23 mouse cellular contexts compared by ENCODE assay signal in genomic region chr16:57417017-57417416, GRCm38 (mm10).
A peak's percentile ranks its signal among the peaks of the same experiment; 100 is the strongest.
DNase-seq lines count a peak whose midpoint lies in the region; ATAC-seq and TF ChIP-seq lines count a peak whose summit lies in the region.
"Had no signal": no experiment of that assay in that cellular context is flagged by ENCODE, and none has a peak within 500 bp of the region (broad histone marks: within the 10 kb centered on the region; RNA-seq: fewer than 3 reads in every experiment).

No protein-coding gene starts in this region.

- no peaks in the 10 kb centered on the region for H3K27me3 ChIP-seq in heart, embryonic 11.5 days (ENCODE audit: control insufficient read depth, insufficient read depth, low read length)
- no peaks in the 10 kb centered on the region for H3K27me3 ChIP-seq in heart, embryonic 14.5 days (ENCODE audit: control insufficient read depth, insufficient read depth, low read length)
- no peaks in the 10 kb centered on the region for H3K27me3 ChIP-seq in limb, embryonic 12.5 days
- H3K27me3 ChIP-seq in limb, embryonic 10.5 days (ENCODE audit: low read depth, poor library complexity, severe bottlenecking) = no peaks in the 10 kb centered on the region
- H3K27me3 ChIP-seq: embryonic facial prominence, embryonic 12.5 days; forebrain, embryonic 12.5 days; hindbrain, embryonic 13.5 days; intestine, embryonic 15.5 days had no signal

- no peak overlapping the region; the same call in 1 of the 2 replicates for H3K27ac ChIP-seq in heart, embryonic 11.5 days (ENCODE audit: low read depth, low read length)
- H3K27ac ChIP-seq in heart, embryonic 14.5 days (replicated peaks in 1 of 2; ENCODE audit: control insufficient read depth in 1 of 2, insufficient read depth in 1 of 2, low read depth in 2 of 2, low read length in 2 of 2) = peak overlapping the region; percentile 29 to 58; a peak in 3 of 4 replicates
- H3K27ac ChIP-seq in limb, embryonic 12.5 days = peak overlapping the region; percentile 4; the same call in 1 of the 2 replicates
- no peak overlapping the region for H3K27ac ChIP-seq in limb, embryonic 10.5 days
- H3K27ac ChIP-seq in left cerebral cortex, adult 2 months = no peak overlapping the region
- H3K27ac ChIP-seq: embryonic facial prominence, embryonic 12.5 days; forebrain, embryonic 12.5 days; hindbrain, embryonic 13.5 days; intestine, embryonic 15.5 days had no signal

- no peaks in the 10 kb centered on the region for H3K36me3 ChIP-seq in heart, embryonic 11.5 days (ENCODE audit: control insufficient read depth, insufficient read depth, low read length)
- H3K36me3 ChIP-seq in heart, embryonic 14.5 days (ENCODE audit: control insufficient read depth, insufficient read depth, low read length) = no peaks in the 10 kb centered on the region
- H3K36me3 ChIP-seq in limb, embryonic 12.5 days = no peaks in the 10 kb centered on the region
- no peaks in the 10 kb centered on the region for H3K36me3 ChIP-seq in limb, embryonic 10.5 days
- H3K36me3 ChIP-seq: embryonic facial prominence, embryonic 12.5 days; forebrain, embryonic 12.5 days; hindbrain, embryonic 13.5 days; intestine, embryonic 15.5 days had no signal

- 34% methylated on average over 9 of the region's 9 CpGs for WGBS in heart, embryonic 11.5 days (ENCODE audit: insufficient replicate concordance)
- WGBS in heart, embryonic 14.5 days = 22% methylated on average over 9 of the region's 9 CpGs
- WGBS in limb, embryonic 12.5 days = 63% methylated on average over 9 of the region's 9 CpGs
- 80% methylated on average over 9 of the region's 9 CpGs for WGBS in limb, embryonic 10.5 days

- H3K4me1 ChIP-seq in heart, embryonic 11.5 days (ENCODE audit: control insufficient read depth, insufficient read depth, low read length) = peaks cover 21% of the 10 kb centered on the region
- H3K4me1 ChIP-seq in heart, embryonic 14.5 days (ENCODE audit: control insufficient read depth in 2 of 2, insufficient read depth in 2 of 2, low read length in 2 of 2) = peaks cover 10 to 40% of the 10 kb centered on the region in 2 experiments
- peaks cover 35% of the 10 kb centered on the region for H3K4me1 ChIP-seq in limb, embryonic 12.5 days (replicated peaks)
- peaks cover 42% of the 10 kb centered on the region for H3K4me1 ChIP-seq in limb, embryonic 10.5 days
- H3K4me1 ChIP-seq: forebrain, embryonic 12.5 days had no signal

- no peak overlapping the region for H3K4me3 ChIP-seq in heart, embryonic 11.5 days (ENCODE audit: low read depth, low read length)
- no peak overlapping the region for H3K4me3 ChIP-seq in heart, embryonic 14.5 days (ENCODE audit: control insufficient read depth in 1 of 2, insufficient read depth in 1 of 2, low read depth in 1 of 2, low read length in 2 of 2)
- no peak overlapping the region for H3K4me3 ChIP-seq in limb, embryonic 12.5 days (replicated peaks)
- no peak overlapping the region for H3K4me3 ChIP-seq in limb, embryonic 10.5 days
- no peak overlapping the region for H3K4me3 ChIP-seq in left cerebral cortex, adult 2 months
- H3K4me3 ChIP-seq: embryonic facial prominence, embryonic 12.5 days; forebrain, embryonic 12.5 days; hindbrain, embryonic 13.5 days; intestine, embryonic 15.5 days had no signal

- TF ChIP-seq CTCF in left cerebral cortex, adult 2 months (IDR thresholded peaks at IDR 0.05) = no peak

- intact Hi-C loops in heart, postnatal 36 days (cut with DNase I) = no loop called here
- intact Hi-C loops in left cerebral cortex, adult 2 months (cut with DNase I) = no loop called here

- H3K4me2 ChIP-seq in heart, embryonic 11.5 days = no peak overlapping the region; the same call in 1 of the 2 replicates
- peak overlapping the region; percentile 49 for H3K4me2 ChIP-seq in heart, embryonic 14.5 days (ENCODE audit: low read length)
- no peak overlapping the region for H3K4me2 ChIP-seq in limb, embryonic 12.5 days
- H3K4me2 ChIP-seq: embryonic facial prominence, embryonic 12.5 days; forebrain, embryonic 12.5 days; hindbrain, embryonic 13.5 days; intestine, embryonic 15.5 days had no signal

- no peak for ATAC-seq in heart, embryonic 11.5 days (replicated peaks; ENCODE audit: insufficient number of reproducible peaks, low FRiP score, low TSS enrichment)
- ATAC-seq in heart, embryonic 14.5 days (ENCODE audit: insufficient number of reproducible peaks, insufficient read depth, low FRiP score, low read depth) = no peak
- ATAC-seq in limb, embryonic 12.5 days (ENCODE audit: insufficient number of reproducible peaks, insufficient read depth, low FRiP score, low TSS enrichment, low read depth) = no peak
- ATAC-seq: activated CD4-positive, CD25-positive, alpha-beta regulatory T cell, adult 4 months; CD4-positive, CD25-positive, alpha-beta regulatory T cell, adult 4 months; forebrain, embryonic 16.5 days; intestine, embryonic 15.5 days had no signal

- DNase-seq in heart, adult 11 months = peak; percentile 54
- DNase-seq in heart, postnatal 36 days = no peak
- no peak for DNase-seq in limb, embryonic 10.5 days (ENCODE audit: low spot score)
- DNase-seq in R1 (ENCODE audit: low read depth, low spot score) = peak; percentile 52
- DNase-seq in left cerebral cortex, adult 2 months (ENCODE audit: extremely low spot score in 1 of 2, low spot score in 2 of 2) = no peak
- DNase-seq: adrenal gland, postnatal 14 days; B cell, adult 2 months; cerebellum, adult 11-12 months; cerebellum, adult 9-10 months; cerebellum, postnatal 25 days; gastrocnemius, postnatal 10 days; kidney, adult 18-20 months had no signal

- H3K9me3 ChIP-seq in heart, embryonic 11.5 days (replicated peaks; ENCODE audit: control insufficient read depth, low read length) = 0 out of 2 replicates have a peak, but pooled peaks cover 2% of the 10 kb centered on the region
- peaks cover 6% of the 10 kb centered on the region for H3K9me3 ChIP-seq in heart, embryonic 14.5 days (ENCODE audit: control insufficient read depth, low read length)
- 0 out of 2 replicates have a peak, but pooled peaks cover 4% of the 10 kb centered on the region for H3K9me3 ChIP-seq in limb, embryonic 12.5 days
- no peaks in the 10 kb centered on the region for H3K9me3 ChIP-seq in limb, embryonic 10.5 days (replicated peaks)
- H3K9me3 ChIP-seq: embryonic facial prominence, embryonic 12.5 days; forebrain, embryonic 12.5 days; G1E; hindbrain, embryonic 13.5 days; intestine, embryonic 15.5 days had no signal

- no peak overlapping the region for H3K9ac ChIP-seq in heart, embryonic 11.5 days (ENCODE audit: low read depth, low read length)
- peak overlapping the region; percentile 32; the same call in 1 of the 2 replicates for H3K9ac ChIP-seq in heart, embryonic 14.5 days (ENCODE audit: low read length)
- no peak overlapping the region for H3K9ac ChIP-seq in limb, embryonic 12.5 days (replicated peaks)
- H3K9ac ChIP-seq: embryonic facial prominence, embryonic 12.5 days; forebrain, embryonic 12.5 days; hindbrain, embryonic 13.5 days; intestine, embryonic 15.5 days had no signal

Comparison
In these comparisons a context has a peak if more than half of its experiments do, and no peak if none do; other contexts are left out.
1. DNase-seq: peak in heart, adult 11 months (single experiment) and R1 (single experiment); none in heart, postnatal 36 days (0 of 2), limb, embryonic 10.5 days (single experiment) and left cerebral cortex, adult 2 months (0 of 2).
2. H3K27ac ChIP-seq: peak in heart, embryonic 14.5 days (2 of 2) and limb, embryonic 12.5 days (single experiment); none in heart, embryonic 11.5 days (single experiment), limb, embryonic 10.5 days (single experiment) and left cerebral cortex, adult 2 months (single experiment).